Mouse (Mus musculus): Measurements from ENCODE around the gene Ncapg2. TPM values are rescaled to one million over a fixed set of nuclear protein-coding genes. Genes with fewer than 3 reads are reported as not detected.

Ncapg2 gene
- 52.5 TPM in 2 replicates for polyA plus RNA-seq (2016; fragmentation: Nextera tagmentation; extraction: Ambion mirVana)

GRCm38 (mm10) chr12:116405045-116405835 lies at the start of gene Ncapg2:
TSS of gene Ncapg2 (plus strand) at chr12:116405402.
- Histone ChIP-seq H3K9me3 (replicated peaks) (peaks cover 32% of the 10 kb centered on the region), H3K4me3 (peak within 1 kb of the TSS; percentile 89), H3K4me1 (peaks cover 29% of the 10 kb centered on the region), H3K27me3 (ENCODE audit: low read depth, poor library complexity, severe bottlenecking) (no peaks in the 10 kb centered on the region), H3K27ac (replicated peaks) (peak within 1 kb of the TSS; percentile 93), H3K36me3 (peaks cover 70% of the 10 kb centered on the region)
- WGBS: under 1% methylated on average over 72 of the region's 72 CpGs
- peak; percentile 99 for DNase-seq (ENCODE audit: low spot score)

GRCm38 (mm10) chr12:116362091-116362490 lies 43.1 kb upstream of the Ncapg2 start:
- peaks cover 65% of the 10 kb centered on the region for H3K36me3 ChIP-seq
- no peak for DNase-seq (ENCODE audit: low spot score)
- H3K27me3 ChIP-seq (ENCODE audit: low read depth, poor library complexity, severe bottlenecking): no peaks in the 10 kb centered on the region
- H3K4me3 ChIP-seq: no peak overlapping the region
- no peak overlapping the region for H3K27ac ChIP-seq (replicated peaks)
- no peaks in the 10 kb centered on the region for H3K9me3 ChIP-seq (replicated peaks)
- H3K4me1 ChIP-seq: no peaks in the 10 kb centered on the region

- H3K9me3 ChIP-seq (replicated peaks): no peaks in the 10 kb centered on the region
- H3K27me3 ChIP-seq (ENCODE audit: low read depth, poor library complexity, severe bottlenecking): no peaks in the 10 kb centered on the region
- H3K4me3 ChIP-seq: no peak overlapping the region
- WGBS: 86% methylated on average over 3 of the region's 3 CpGs
- DNase-seq (ENCODE audit: low spot score): no peak
- peaks cover 46% of the 10 kb centered on the region for H3K36me3 ChIP-seq
- no peaks in the 10 kb centered on the region for H3K4me1 ChIP-seq
- no peak overlapping the region for H3K27ac ChIP-seq (replicated peaks)
Measured at GRCm38 (mm10) chr12:116366900-116367299, 38.3 kb upstream of the Ncapg2 start.

- no peaks in the 10 kb centered on the region for H3K9me3 ChIP-seq (replicated peaks)
- no peak overlapping the region for H3K4me3 ChIP-seq
- no peaks in the 10 kb centered on the region for H3K27me3 ChIP-seq (ENCODE audit: low read depth, poor library complexity, severe bottlenecking)
- no peak overlapping the region for H3K27ac ChIP-seq (replicated peaks)
- 86% methylated on average over 2 of the region's 2 CpGs for WGBS
- H3K4me1 ChIP-seq: no peaks in the 10 kb centered on the region
- H3K36me3 ChIP-seq: peaks cover 46% of the 10 kb centered on the region
- no peak for DNase-seq (ENCODE audit: low spot score)
Measured at GRCm38 (mm10) chr12:116367346-116367745, 37.9 kb upstream of the Ncapg2 start.

- 91% methylated on average over 2 of the region's 2 CpGs for WGBS
- Histone ChIP-seq H3K36me3 (peaks cover 38% of the 10 kb centered on the region), H3K27me3 (ENCODE audit: low read depth, poor library complexity, severe bottlenecking) (no peaks in the 10 kb centered on the region), H3K9me3 (replicated peaks) (no peaks in the 10 kb centered on the region), H3K4me1 (no peaks in the 10 kb centered on the region), H3K27ac (replicated peaks) (no peak overlapping the region), H3K4me3 (no peak overlapping the region)
- DNase-seq (ENCODE audit: low spot score): no peak
Measured at GRCm38 (mm10) chr12:116368857-116369256, 36.3 kb upstream of the Ncapg2 start.

GRCm38 (mm10) chr12:116383101-116383500 lies 22.1 kb upstream of the Ncapg2 start:
- H3K36me3 ChIP-seq: peaks cover 6% of the 10 kb centered on the region
- no peak for DNase-seq (ENCODE audit: low spot score)
- H3K4me1 ChIP-seq: no peaks in the 10 kb centered on the region
- H3K27ac ChIP-seq (replicated peaks): no peak overlapping the region
- 86% methylated on average over 2 of the region's 2 CpGs for WGBS
- no peaks in the 10 kb centered on the region for H3K9me3 ChIP-seq (replicated peaks)
- H3K4me3 ChIP-seq: no peak overlapping the region
- no peaks in the 10 kb centered on the region for H3K27me3 ChIP-seq (ENCODE audit: low read depth, poor library complexity, severe bottlenecking)

- no peak overlapping the region for H3K27ac ChIP-seq (replicated peaks)
- no peaks in the 10 kb centered on the region for H3K9me3 ChIP-seq (replicated peaks)
- no peaks in the 10 kb centered on the region for H3K4me1 ChIP-seq
- no peaks in the 10 kb centered on the region for H3K27me3 ChIP-seq (ENCODE audit: low read depth, poor library complexity, severe bottlenecking)
- H3K4me3 ChIP-seq: no peak overlapping the region
- DNase-seq (ENCODE audit: low spot score): no peak
- peaks cover 6% of the 10 kb centered on the region for H3K36me3 ChIP-seq
Measured at GRCm38 (mm10) chr12:116383995-116384394, 21.2 kb upstream of the Ncapg2 start.

GRCm38 (mm10) chr12:116386802-116387201 lies 18.4 kb upstream of the Ncapg2 start:
- Histone ChIP-seq H3K36me3 (no peaks in the 10 kb centered on the region), H3K4me3 (no peak overlapping the region), H3K4me1 (no peaks in the 10 kb centered on the region), H3K27me3 (ENCODE audit: low read depth, poor library complexity, severe bottlenecking) (no peaks in the 10 kb centered on the region), H3K27ac (replicated peaks) (no peak overlapping the region), H3K9me3 (replicated peaks) (no peaks in the 10 kb centered on the region)
- WGBS: 91% methylated on average over 1 of the region's 1 CpGs
- DNase-seq (ENCODE audit: low spot score): no peak

- Histone ChIP-seq H3K27me3 (ENCODE audit: low read depth, poor library complexity, severe bottlenecking) (no peaks in the 10 kb centered on the region), H3K9me3 (replicated peaks) (no peaks in the 10 kb centered on the region), H3K4me3 (no peak overlapping the region), H3K36me3 (no peaks in the 10 kb centered on the region), H3K27ac (replicated peaks) (no peak overlapping the region), H3K4me1 (no peaks in the 10 kb centered on the region)
- 79% methylated on average over 1 of the region's 1 CpGs for WGBS
- DNase-seq (ENCODE audit: low spot score): no peak
Measured at GRCm38 (mm10) chr12:116389868-116390267, 15.3 kb upstream of the Ncapg2 start.

GRCm38 (mm10) chr12:116394327-116394726 lies 10.9 kb upstream of the Ncapg2 start:
- Histone ChIP-seq H3K27ac (replicated peaks) (no peak overlapping the region), H3K27me3 (ENCODE audit: low read depth, poor library complexity, severe bottlenecking) (no peaks in the 10 kb centered on the region), H3K9me3 (replicated peaks) (no peaks in the 10 kb centered on the region), H3K36me3 (peaks cover 10% of the 10 kb centered on the region; the same call in 1 of the 2 replicates), H3K4me3 (no peak overlapping the region), H3K4me1 (no peaks in the 10 kb centered on the region)
- DNase-seq (ENCODE audit: low spot score): no peak
- WGBS: 78% methylated on average over 2 of the region's 2 CpGs

GRCm38 (mm10) chr12:116395312-116395711 lies 9.9 kb upstream of the Ncapg2 start:
- H3K36me3 ChIP-seq: peaks cover 16% of the 10 kb centered on the region
- WGBS: 89% methylated on average over 2 of the region's 2 CpGs
- no peaks in the 10 kb centered on the region; the same call in 1 of the 2 replicates for H3K9me3 ChIP-seq (replicated peaks)
- no peak for DNase-seq (ENCODE audit: low spot score)
- H3K27me3 ChIP-seq (ENCODE audit: low read depth, poor library complexity, severe bottlenecking): no peaks in the 10 kb centered on the region
- H3K4me3 ChIP-seq: no peak overlapping the region
- H3K27ac ChIP-seq (replicated peaks): no peak overlapping the region
- no peaks in the 10 kb centered on the region for H3K4me1 ChIP-seq

- H3K36me3 ChIP-seq: peaks cover 23% of the 10 kb centered on the region
- H3K4me3 ChIP-seq: no peak overlapping the region
- no peaks in the 10 kb centered on the region; the same call in 1 of the 2 replicates for H3K9me3 ChIP-seq (replicated peaks)
- WGBS: 79% methylated on average over 2 of the region's 2 CpGs
- H3K4me1 ChIP-seq: no peaks in the 10 kb centered on the region
- H3K27ac ChIP-seq (replicated peaks): no peak overlapping the region
- no peak for DNase-seq (ENCODE audit: low spot score)
- H3K27me3 ChIP-seq (ENCODE audit: low read depth, poor library complexity, severe bottlenecking): no peaks in the 10 kb centered on the region
Measured at GRCm38 (mm10) chr12:116396072-116396695, 9.0 kb upstream of the Ncapg2 start.

- Histone ChIP-seq H3K9me3 (replicated peaks) (peaks cover 32% of the 10 kb centered on the region), H3K4me3 (peak overlapping the region; percentile 89), H3K27ac (replicated peaks) (peak overlapping the region; percentile 93), H3K27me3 (ENCODE audit: low read depth, poor library complexity, severe bottlenecking) (no peaks in the 10 kb centered on the region), H3K4me1 (peaks cover 29% of the 10 kb centered on the region), H3K36me3 (peaks cover 67% of the 10 kb centered on the region)
- DNase-seq (ENCODE audit: low spot score): peak; percentile 15
- 96% methylated on average over 18 of the region's 18 CpGs for WGBS
Measured at GRCm38 (mm10) chr12:116404012-116404679, 1.1 kb upstream of the Ncapg2 start.

All from midbrain, embryonic 10.5 days (tissue).